Mouse (Mus musculus): ENCODE measurements at regions not wholly inside any gene's neighbourhood (a gene's known extent, or its start where the extent isn't known, plus 50 kb on each side); places are given as distances from the start of the nearest gene placed in this dataset.
"Not testable (repeated sequence)": the region's sequence is repeated elsewhere in the genome, so short reads cannot be mapped to it uniquely, and the experiment has no call there.

DNA sequence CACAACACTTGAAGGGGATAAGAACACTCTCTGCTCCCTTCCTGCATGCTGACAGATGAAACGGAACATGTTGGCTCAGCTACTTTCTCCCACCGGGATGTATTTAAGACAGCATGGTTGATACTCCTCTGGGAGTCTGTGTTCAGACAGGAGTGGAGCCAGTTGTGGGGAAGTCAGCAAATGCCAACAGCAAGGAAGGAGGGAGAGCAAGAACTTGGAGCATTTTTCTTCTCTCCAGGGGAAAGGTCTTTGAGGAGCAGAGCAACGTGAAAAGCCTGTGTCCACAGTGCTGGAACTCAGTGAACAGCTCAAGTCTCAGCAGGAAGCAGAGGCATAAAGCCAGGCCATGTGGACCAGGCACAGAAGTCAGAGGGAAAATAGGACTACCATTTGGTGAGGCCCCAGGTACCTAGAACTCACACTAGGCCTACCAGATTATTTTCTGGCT is 188.8 kb upstream of the Dmac1 start:
- Histone ChIP-seq H3K27me3 (ENCODE audit: control insufficient read depth, insufficient read depth, low read length) (no peaks in the 10 kb centered on the region), H3K4me3 (no peak overlapping the region), H3K9ac (ENCODE audit: low read depth, low read length) (no peak overlapping the region), H3K36me3 (ENCODE audit: control insufficient read depth, insufficient read depth, low read length) (no peaks in the 10 kb centered on the region), H3K4me1 (ENCODE audit: control insufficient read depth, insufficient read depth, low read length) (no peaks in the 10 kb centered on the region), H3K79me2 (replicated peaks; ENCODE audit: control insufficient read depth, insufficient read depth, low read length) (no peaks in the 10 kb centered on the region), H3K27ac (no peak overlapping the region)
- peak; percentile 6 to 15 for DNase-seq
- 27% methylated on average over 3 of the region's 3 CpGs for WGBS
- TF ChIP-seq CTCF (IDR thresholded peaks at IDR 0.05), result no peak
- no peak for TF ChIP-seq POLR2A (IDR thresholded peaks at IDR 0.05; ENCODE audit: insufficient read depth, low read depth, low read length)
- no peak for TF ChIP-seq EP300 (IDR thresholded peaks at IDR 0.05; ENCODE audit: insufficient read depth, low read depth, low read length)
- intact Hi-C loops (cut with DNase I), result no loop called here

- H3K36me3 ChIP-seq (ENCODE audit: control insufficient read depth, insufficient read depth, low read length), result no peaks in the 10 kb centered on the region
- 92% methylated on average over 5 of the region's 5 CpGs for WGBS
- no peak for DNase-seq
- no peak overlapping the region for H3K4me3 ChIP-seq
- no peak overlapping the region for H3K9ac ChIP-seq (ENCODE audit: low read depth, low read length)
- TF ChIP-seq POLR2A (IDR thresholded peaks at IDR 0.05; ENCODE audit: insufficient read depth, low read depth, low read length) (no peak), CTCF (IDR thresholded peaks at IDR 0.05) (no peak), EP300 (IDR thresholded peaks at IDR 0.05; ENCODE audit: insufficient read depth, low read depth, low read length) (no peak)
- no peaks in the 10 kb centered on the region for H3K79me2 ChIP-seq (replicated peaks; ENCODE audit: control insufficient read depth, insufficient read depth, low read length)
- intact Hi-C loops (cut with DNase I), result no loop called here
- H3K27me3 ChIP-seq (ENCODE audit: control insufficient read depth, insufficient read depth, low read length), result no peaks in the 10 kb centered on the region
- H3K4me1 ChIP-seq (ENCODE audit: control insufficient read depth, insufficient read depth, low read length), result no peaks in the 10 kb centered on the region
- H3K27ac ChIP-seq, result no peak overlapping the region
Observed at GRCm38 (mm10) chr4:75463579-75463978, 185.5 kb upstream of the Dmac1 start.

DNA sequence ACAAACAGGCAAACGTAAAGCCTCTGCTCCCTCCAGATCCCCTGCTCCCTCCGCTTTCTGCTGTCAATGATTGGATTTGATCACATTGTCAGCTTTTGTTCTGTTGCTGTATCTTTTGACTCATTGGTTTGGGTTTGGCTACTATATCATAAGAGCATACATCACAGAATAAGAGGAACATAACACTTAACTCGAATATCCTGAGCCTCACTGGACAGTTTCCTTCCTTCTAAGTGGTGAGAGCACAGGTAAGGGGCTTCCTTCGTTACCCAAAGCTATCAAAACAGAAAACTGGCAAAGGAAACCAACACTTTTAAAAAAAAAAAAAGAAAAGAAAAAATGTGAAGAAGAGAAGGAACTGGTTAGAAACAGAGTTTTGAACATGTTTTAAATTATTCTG is 171.4 kb upstream of the Dmac1 start:
- intact Hi-C loops (cut with DNase I), result no loop called here

DNA sequence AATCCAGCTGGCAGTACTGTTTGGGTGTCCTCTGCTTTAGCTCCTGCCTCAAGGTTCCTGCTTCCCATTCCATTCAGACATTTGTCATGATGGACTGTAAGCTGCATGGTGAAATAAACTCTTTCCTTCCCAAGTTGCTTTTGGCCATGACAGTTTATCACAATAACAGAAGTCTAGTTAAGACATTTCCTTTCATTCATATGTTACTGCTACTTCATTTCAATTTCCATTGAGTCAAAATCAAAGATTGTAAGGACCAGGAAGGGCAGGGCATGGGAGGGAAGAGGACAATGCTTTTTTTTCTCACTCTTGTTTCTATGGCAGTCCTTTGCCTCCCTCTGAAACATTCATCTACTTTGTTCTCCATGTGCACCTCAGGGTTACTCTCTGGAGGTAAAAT is 145.2 kb upstream of the Dmac1 start:
- Histone ChIP-seq H3K79me2 (replicated peaks; ENCODE audit: control insufficient read depth, insufficient read depth, low read length) (no peaks in the 10 kb centered on the region), H3K27me3 (ENCODE audit: control insufficient read depth, insufficient read depth, low read length) (no peaks in the 10 kb centered on the region), H3K4me3 (no peak overlapping the region), H3K4me1 (ENCODE audit: control insufficient read depth, insufficient read depth, low read length) (no peaks in the 10 kb centered on the region), H3K9ac (ENCODE audit: low read depth, low read length) (no peak overlapping the region), H3K27ac (no peak overlapping the region), H3K36me3 (ENCODE audit: control insufficient read depth, insufficient read depth, low read length) (no peaks in the 10 kb centered on the region)
- intact Hi-C loops (cut with DNase I), result no loop called here
- DNase-seq, result no peak
- TF ChIP-seq EP300 (IDR thresholded peaks at IDR 0.05; ENCODE audit: insufficient read depth, low read depth, low read length) (no peak), POLR2A (IDR thresholded peaks at IDR 0.05; ENCODE audit: insufficient read depth, low read depth, low read length) (no peak), CTCF (IDR thresholded peaks at IDR 0.05) (no peak)

More for the DNA sequence above, 171.4 kb upstream of the Dmac1 start:
- Histone ChIP-seq H3K79me2 (replicated peaks; ENCODE audit: control insufficient read depth, insufficient read depth, low read length) (no peaks in the 10 kb centered on the region), H3K27ac (no peak overlapping the region), H3K4me1 (ENCODE audit: control insufficient read depth, insufficient read depth, low read length) (no peaks in the 10 kb centered on the region), H3K36me3 (ENCODE audit: control insufficient read depth, insufficient read depth, low read length) (no peaks in the 10 kb centered on the region), H3K9ac (ENCODE audit: low read depth, low read length) (no peak overlapping the region), H3K27me3 (ENCODE audit: control insufficient read depth, insufficient read depth, low read length) (no peaks in the 10 kb centered on the region), H3K4me3 (no peak overlapping the region)
- WGBS, result 59% methylated on average over 4 of the region's 4 CpGs
- TF ChIP-seq CTCF (IDR thresholded peaks at IDR 0.05) (no peak), POLR2A (IDR thresholded peaks at IDR 0.05; ENCODE audit: insufficient read depth, low read depth, low read length) (no peak), EP300 (IDR thresholded peaks at IDR 0.05; ENCODE audit: insufficient read depth, low read depth, low read length) (no peak)
- no peak for DNase-seq

DNA sequence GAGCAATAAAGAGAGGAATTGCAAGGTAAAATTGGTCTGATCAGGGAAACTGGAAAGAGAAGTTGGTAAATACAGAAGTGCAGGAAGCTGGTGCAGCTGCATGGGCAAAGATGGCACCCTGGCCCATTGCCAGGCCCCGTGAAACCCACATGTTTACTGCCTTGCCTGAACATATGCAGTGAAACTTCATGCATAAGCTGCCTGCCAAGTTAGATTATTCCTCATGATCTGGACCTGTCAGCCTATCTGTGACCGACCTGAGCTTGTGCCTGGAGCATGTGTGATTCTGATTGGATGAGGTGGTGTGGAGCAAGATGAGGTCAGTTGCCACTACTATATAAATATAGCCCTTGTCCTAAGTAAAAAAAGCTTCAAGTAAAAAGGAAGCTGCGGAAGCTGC is 122.6 kb upstream of the Dmac1 start:
- H3K9ac ChIP-seq (ENCODE audit: low read depth, low read length); H3K27ac ChIP-seq; H3K4me1 ChIP-seq (ENCODE audit: control insufficient read depth, insufficient read depth, low read length); H3K4me3 ChIP-seq; H3K36me3 ChIP-seq (ENCODE audit: control insufficient read depth, insufficient read depth, low read length); H3K79me2 ChIP-seq (replicated peaks; ENCODE audit: control insufficient read depth, insufficient read depth, low read length); intact Hi-C loops (cut with DNase I); H3K27me3 ChIP-seq (ENCODE audit: control insufficient read depth, insufficient read depth, low read length): not testable (repeated sequence)
- peak in 1 of 2 experiments; percentile 7 for DNase-seq
- 79% methylated on average over 3 of the region's 3 CpGs for WGBS

DNA sequence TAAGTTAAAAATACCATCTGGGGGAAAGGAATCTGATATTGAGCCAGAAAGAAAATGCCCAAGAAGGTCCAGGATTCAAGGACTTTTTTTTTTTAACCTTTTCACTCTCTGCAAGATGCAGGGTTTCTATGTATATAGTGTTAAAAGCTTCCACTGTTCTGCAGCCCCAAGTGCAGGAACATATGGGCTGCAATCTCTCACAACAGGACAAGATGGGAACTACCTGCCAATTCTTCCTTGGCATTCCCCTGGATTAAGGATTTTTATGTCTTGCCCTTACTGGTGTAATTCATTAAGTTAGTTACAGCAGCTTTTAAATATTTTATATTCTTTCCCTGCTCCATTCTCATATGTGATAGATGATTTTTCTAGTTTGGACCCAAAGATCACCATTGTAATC is 116.9 kb upstream of the Dmac1 start:
- no peaks in the 10 kb centered on the region for H3K4me1 ChIP-seq (ENCODE audit: control insufficient read depth, insufficient read depth, low read length)
- no peak overlapping the region for H3K4me3 ChIP-seq
- no peaks in the 10 kb centered on the region for H3K79me2 ChIP-seq (replicated peaks; ENCODE audit: control insufficient read depth, insufficient read depth, low read length)
- no peak overlapping the region for H3K9ac ChIP-seq (ENCODE audit: low read depth, low read length)
- TF ChIP-seq CTCF (IDR thresholded peaks at IDR 0.05) (no peak), POLR2A (IDR thresholded peaks at IDR 0.05; ENCODE audit: insufficient read depth, low read depth, low read length) (no peak), EP300 (IDR thresholded peaks at IDR 0.05; ENCODE audit: insufficient read depth, low read depth, low read length) (no peak)
- H3K36me3 ChIP-seq (ENCODE audit: control insufficient read depth, insufficient read depth, low read length), result no peaks in the 10 kb centered on the region
- no peaks in the 10 kb centered on the region for H3K27me3 ChIP-seq (ENCODE audit: control insufficient read depth, insufficient read depth, low read length)
- no peak overlapping the region for H3K27ac ChIP-seq
- DNase-seq, result no peak
- intact Hi-C loops (cut with DNase I), result no loop called here

- no peak overlapping the region for H3K4me3 ChIP-seq
- no peak for DNase-seq
- H3K4me1 ChIP-seq (ENCODE audit: control insufficient read depth, insufficient read depth, low read length), result no peaks in the 10 kb centered on the region
- H3K27ac ChIP-seq, result no peak overlapping the region
- TF ChIP-seq CTCF (IDR thresholded peaks at IDR 0.05) (no peak), EP300 (IDR thresholded peaks at IDR 0.05; ENCODE audit: insufficient read depth, low read depth, low read length) (no peak), POLR2A (IDR thresholded peaks at IDR 0.05; ENCODE audit: insufficient read depth, low read depth, low read length) (no peak)
- intact Hi-C loops (cut with DNase I), result no loop called here
- 63% methylated on average over 2 of the region's 2 CpGs for WGBS
- H3K27me3 ChIP-seq (ENCODE audit: control insufficient read depth, insufficient read depth, low read length), result no peaks in the 10 kb centered on the region
- H3K9ac ChIP-seq (ENCODE audit: low read depth, low read length), result no peak overlapping the region
- no peaks in the 10 kb centered on the region for H3K36me3 ChIP-seq (ENCODE audit: control insufficient read depth, insufficient read depth, low read length)
- H3K79me2 ChIP-seq (replicated peaks; ENCODE audit: control insufficient read depth, insufficient read depth, low read length), result no peaks in the 10 kb centered on the region
Observed at GRCm38 (mm10) chr4:75394264-75394663, 116.2 kb upstream of the Dmac1 start.
